Mouse (Mus musculus) ovary, postnatal 10 days (tissue): ENCODE results near the gene Kctd10.

ENCODE experiments used
- DNase-seq: peaks from one replicate; pipeline ENCODE4 v3.0.0; 2022; ENCODE audit warnings: low spot score

The Kctd10 gene

GRCm38 (mm10) chr5:114378936-114379335, 1.4 kb downstream of the Kctd10 start:
- no peak for DNase-seq

GRCm38 (mm10) chr5:114378177-114378920, 2.0 kb downstream of the Kctd10 start:
- no peak for DNase-seq

GRCm38 (mm10) chr5:114374409-114375213, 5.7 kb downstream of the Kctd10 start:
- no peak for DNase-seq

- no peak for DNase-seq
These were observed 6.7 kb downstream of the Kctd10 start for GRCm38 (mm10) chr5:114373581-114373980.

GRCm38 (mm10) chr5:114373174-114373573, 7.1 kb downstream of the Kctd10 start:
- DNase-seq, result no peak

GRCm38 (mm10) chr5:114372565-114372964, 7.7 kb downstream of the Kctd10 start:
- DNase-seq, result no peak

GRCm38 (mm10) chr5:114371731-114372473, 8.4 kb downstream of the Kctd10 start:
- no peak for DNase-seq

GRCm38 (mm10) chr5:114371331-114371730, 9.0 kb downstream of the Kctd10 start:
- no peak for DNase-seq

GRCm38 (mm10) chr5:114370371-114370776, 9.9 kb downstream of the Kctd10 start:
- DNase-seq, result no peak

- no peak for DNase-seq
These were observed 10.4 kb downstream of the Kctd10 start for GRCm38 (mm10) chr5:114369921-114370320.

GRCm38 (mm10) chr5:114368803-114369496, 11.4 kb downstream of the Kctd10 start:
- no peak for DNase-seq

- no peak for DNase-seq
These were observed 12.2 kb downstream of the Kctd10 start for GRCm38 (mm10) chr5:114368121-114368520.

GRCm38 (mm10) chr5:114365043-114365752, 15.1 kb downstream of the Kctd10 start:
- DNase-seq, result no peak

- no peak for DNase-seq
These were observed 19.3 kb downstream of the Kctd10 start for GRCm38 (mm10) chr5:114360968-114361367.

GRCm38 (mm10) chr5:114359586-114359985, 20.7 kb downstream of the Kctd10 start:
- DNase-seq, result no peak

GRCm38 (mm10) chr5:114358833-114359232, 21.5 kb downstream of the Kctd10 start:
- DNase-seq, result no peak

GRCm38 (mm10) chr5:114356936-114357751, 23.2 kb downstream of the Kctd10 start:
- DNase-seq, result no peak

- no peak for DNase-seq
These were observed 23.9 kb downstream of the Kctd10 start for GRCm38 (mm10) chr5:114356250-114356935.

- DNase-seq, result no peak
These were observed 28.8 kb downstream of the Kctd10 start for GRCm38 (mm10) chr5:114351490-114351889.

GRCm38 (mm10) chr5:114347005-114347404, 33.3 kb downstream of the Kctd10 start:
- no peak for DNase-seq
